Mouse (Mus musculus): Measurements from ENCODE around the gene AY074887.
"Not testable (repeated sequence)": the region's sequence is repeated elsewhere in the genome, so short reads cannot be mapped to it uniquely, and the experiment has no call there.

Gene AY074887

DNA sequence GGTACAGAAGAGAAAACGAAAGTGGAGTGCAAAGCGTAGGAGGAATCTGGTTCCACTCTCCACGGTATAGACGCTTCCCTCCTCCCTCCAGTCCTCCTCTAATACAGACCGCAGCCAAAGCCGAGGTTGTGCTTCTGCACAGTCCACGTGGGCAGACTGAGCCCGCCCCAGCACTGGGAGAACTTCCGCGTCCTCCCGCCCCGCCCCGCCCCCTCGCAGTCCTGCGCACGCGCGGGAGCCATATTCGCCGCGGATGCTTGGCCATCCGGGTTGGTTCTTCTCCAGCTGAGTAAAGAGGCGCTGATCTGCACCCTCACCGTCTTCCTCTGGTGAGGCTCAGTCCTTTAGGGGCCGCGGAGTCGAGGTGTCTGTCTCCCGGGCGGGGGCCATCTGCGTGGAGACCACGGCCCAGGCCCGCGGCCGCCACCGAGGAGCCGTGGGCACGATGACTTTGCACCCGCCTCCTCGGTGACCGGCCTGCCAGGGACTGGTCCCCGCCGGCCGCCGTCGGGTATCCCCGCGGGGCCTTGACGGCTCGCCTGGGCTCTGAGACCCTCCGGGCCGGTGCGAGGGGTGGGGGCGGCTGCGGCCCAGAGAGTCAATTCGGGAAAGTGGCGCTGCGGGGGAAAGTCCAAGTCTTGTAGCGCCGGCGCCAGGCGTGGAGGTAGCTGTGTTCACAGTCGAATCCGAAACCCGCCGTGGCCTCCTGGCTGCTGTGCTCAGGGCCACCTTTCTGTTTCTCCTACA lies at the start of gene AY074887, which contains the start of gene Psma4:
Gene AY074887 (minus strand): TSS at position 424 of the 747 bp plus-strand sequence.
Gene Psma4 (plus strand): TSS at position 216 of the 747 bp plus-strand sequence.
- peak; percentile 90 for DNase-seq

DNA sequence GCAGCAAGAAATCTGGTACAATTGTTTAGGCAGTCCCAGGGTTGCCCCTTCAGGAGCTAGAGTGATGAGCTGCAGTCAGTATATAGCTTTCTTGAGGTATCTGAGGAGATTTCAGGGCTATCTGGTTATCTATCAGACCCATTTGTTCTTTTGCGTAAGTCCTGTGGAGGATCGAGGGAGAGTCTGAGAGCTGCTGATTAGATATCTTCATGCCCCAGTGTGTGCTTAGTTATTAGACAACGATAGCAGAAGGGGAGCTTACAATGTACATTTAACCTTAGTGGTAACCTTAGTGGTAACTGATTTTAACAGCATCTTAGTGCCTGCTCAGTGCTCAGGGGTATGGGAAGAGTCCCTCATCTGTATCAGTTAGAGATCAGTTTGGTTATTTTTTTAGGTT lies 44.8 kb upstream of the AY074887 start:
- DNase-seq = no peak

DNA sequence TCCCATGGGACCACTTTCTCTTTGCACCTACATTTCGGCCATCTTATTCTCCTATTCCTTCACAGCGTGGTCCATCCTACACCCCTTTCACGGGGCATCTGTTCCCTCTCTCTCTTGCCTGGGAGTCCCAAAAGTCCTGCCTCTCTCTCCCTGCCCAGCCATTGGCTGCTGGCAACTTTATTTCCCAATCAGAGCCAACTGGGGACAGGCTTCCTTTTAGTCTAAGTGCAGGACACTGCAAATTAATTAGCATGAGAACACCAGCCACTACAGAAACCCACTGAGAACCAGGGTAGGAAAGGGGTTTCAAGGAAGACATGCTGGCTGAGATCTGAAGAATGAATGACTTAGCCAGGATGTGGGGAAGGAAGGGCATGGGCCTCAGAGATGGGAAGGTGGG lies 43.6 kb upstream of the AY074887 start:
- no peak for DNase-seq

DNA sequence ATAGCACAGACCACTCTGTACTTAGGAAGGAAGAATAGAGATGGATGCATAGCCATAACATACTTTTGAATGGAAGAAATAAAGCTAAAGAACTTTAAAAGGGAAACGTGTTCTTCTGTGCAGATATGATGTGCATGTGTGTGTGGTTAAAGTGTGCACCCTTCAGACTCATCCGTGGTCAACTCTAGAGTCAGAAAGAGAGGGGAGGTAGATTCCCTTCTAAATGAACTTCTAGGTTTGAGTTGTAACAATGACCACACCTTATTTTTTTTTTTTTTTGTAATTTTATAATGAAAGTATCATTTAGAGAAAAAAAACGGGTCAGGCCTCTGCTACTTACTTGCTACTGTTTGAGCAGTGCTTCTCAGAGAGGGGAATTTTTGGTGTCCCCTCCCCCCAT lies 39.6 kb upstream of the AY074887 start:
- no peak for DNase-seq

DNA sequence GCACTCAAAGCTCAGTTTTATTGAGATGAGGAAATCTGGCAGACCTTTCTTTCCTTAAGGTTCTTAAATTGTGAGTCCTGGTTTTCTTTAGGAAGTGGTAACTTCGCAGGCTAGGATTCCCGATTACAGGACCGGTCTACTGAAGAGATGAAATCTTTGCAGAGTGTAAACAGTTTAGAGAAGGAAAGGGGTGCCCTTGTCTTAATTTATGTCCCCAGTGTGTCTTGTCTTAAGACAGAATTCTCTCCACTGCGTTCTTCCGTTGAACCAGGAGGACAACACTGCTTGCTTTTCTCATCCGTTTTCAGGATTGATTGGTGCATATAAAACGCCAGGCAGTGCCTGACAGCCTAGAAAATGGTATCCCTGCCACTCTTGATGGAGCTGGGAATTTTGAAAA lies 31.6 kb upstream of the AY074887 start:
- no peak for DNase-seq

DNA sequence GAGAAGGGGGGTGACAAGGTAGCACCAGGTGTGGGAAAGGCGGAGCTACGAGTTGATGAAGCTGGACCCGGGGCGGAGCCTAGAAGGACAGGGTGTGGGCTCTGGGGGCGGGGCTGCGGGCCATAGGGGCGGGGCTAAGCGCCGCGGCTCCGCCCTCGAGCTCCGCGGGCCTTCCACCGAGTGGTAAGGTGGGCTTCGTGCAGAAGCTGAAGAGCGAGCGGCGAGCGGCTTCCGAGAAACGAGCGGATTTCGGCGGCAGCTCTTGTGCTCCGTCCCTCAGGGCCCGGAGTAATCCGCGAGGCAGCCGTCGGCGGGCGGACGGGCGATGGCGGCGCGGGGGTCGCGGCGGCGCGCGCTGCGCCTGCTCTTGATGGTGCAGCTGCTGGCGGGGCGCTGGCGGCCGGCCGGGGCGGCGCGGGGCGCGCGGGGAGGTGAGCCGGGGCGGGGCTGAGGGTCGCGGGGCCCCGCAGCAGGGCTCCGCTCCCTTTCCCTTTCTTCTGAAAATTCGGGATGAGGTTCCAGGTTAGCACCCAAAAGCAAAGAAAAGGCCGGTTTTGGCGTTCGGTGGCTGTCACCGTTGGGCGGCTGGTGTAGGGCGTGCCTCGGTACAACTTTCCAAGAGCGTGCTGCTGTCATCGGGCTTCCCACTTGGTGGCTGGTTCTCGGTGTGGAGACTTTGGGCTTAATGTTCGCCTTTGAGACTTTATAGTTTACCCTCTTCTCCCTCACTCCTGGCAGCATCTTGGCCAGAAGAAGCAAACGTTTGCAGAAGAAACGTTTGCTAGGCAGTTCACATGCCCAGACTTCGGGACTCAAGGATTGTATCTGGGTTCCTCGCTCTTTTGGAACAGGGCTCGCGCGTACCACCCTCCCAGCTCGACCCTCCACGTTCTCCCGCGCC lies 30.7 kb upstream of the AY074887 start:
- no peak for DNase-seq

DNA sequence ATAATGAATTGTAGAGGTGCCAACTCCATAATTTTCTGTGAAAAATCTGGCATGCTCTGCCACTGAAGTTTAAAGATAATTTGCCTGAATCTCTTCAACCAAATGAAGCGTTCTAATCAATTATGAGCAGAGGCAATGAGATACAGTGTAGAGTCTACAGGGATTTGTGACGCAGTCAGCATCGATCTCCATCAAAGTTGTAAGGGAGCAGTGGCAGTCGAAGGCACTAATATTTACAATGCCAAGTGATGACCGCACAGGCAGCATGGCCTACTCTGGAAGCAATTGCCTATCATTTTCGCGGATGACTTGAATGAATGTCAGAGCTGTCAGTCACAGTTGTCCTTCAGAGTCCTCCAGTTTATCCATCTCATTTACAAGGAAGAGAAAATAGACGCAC lies 29.9 kb upstream of the AY074887 start, which contains the start of gene Chrna5:
Gene Chrna5 (plus strand): TSS at position 207 of the 400 bp plus-strand sequence.
- no peak for DNase-seq

DNA sequence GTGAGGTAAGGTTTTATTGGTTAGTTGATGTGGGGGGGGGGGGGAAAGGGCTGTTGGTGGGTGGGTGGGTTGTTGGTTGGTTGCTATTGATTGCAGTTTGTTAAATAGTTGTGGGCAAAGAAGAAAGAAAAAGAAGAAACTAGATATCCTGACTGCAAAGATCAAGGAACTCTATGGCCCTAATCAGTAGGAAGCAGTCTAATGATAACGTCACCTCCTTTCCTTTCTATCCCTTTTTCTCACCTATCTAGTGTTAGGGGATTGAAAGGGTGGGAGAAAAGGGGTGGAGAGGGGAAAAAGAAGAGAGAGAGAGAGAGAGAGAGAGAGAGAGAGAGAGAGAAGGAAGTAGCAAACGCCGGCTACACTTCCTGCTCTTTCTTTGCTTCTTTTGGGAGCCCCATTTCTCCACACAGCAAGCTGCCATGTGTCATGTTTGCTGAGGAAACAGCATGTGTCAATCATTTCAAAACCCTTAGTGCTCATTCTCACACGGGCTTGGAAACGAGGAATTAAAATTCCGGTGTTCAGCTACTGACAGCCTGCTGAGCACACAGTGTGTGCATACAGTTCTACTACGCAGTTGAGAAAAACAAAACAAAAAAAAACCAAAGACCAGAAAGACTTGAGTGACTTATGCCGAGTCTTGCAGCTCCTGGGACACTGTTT lies 19.3 kb upstream of the AY074887 start:
- DNase-seq = no peak

DNA sequence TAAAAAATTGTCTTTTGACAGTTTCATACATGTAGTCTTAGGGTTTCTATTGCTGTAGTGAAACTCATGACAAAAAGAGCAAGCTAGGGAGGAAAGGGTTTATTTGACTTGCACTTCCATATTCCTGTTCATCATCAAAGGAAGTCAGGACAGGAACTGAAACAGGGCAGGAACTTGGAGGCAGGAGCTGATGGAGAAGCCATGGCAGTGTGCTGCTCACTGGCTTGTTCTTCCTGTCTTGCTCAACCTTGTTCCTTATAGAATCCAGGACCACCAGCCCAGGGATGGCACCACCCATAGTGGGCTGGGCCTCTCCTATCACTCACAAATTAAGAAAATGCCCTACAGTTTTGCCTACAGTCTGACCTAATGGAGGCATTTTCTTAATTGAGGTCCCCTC lies 12.9 kb upstream of the AY074887 start:
- no peak for DNase-seq

DNA sequence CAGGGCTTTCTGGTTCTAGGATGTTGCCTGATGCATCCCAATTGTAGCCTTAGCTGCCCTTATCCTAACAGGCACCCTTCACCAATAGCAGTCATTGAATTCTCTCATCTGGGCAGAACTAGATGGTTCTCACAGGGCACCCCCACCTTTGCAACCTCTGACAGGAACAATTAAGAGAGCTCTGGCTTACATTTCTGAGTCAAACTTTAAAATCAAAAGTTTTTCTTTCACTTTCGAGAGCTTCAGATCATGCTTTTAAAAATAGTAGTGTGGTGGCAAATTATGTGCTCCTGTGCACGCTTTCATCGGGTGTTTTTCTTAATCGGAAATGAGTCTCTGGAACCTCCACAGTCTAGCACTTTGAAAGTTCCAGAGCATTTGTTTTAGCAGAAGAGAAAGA lies 10.3 kb upstream of the AY074887 start:
- DNase-seq = no peak

DNA sequence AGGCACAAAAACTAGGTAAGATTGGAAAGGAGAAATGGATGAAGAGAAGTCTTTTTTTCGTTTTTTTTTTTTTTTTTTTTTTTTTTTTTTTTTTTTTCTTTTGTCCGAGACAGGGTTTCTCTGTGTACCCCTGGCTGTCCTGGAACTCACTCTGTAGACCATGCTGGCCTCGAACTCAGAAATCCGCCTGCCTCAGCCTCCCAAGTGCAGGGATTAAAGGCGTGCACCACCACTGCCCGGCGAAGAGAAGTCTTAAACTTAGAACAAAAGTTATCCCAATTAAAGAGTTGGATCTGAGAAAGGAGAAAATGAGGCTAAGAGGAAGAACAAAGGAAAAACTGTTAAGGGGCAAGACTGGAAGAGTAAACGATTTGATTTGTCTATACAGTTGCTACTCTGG lies 636 bp downstream of the AY074887 start:
- not testable (repeated sequence) for DNase-seq

DNA sequence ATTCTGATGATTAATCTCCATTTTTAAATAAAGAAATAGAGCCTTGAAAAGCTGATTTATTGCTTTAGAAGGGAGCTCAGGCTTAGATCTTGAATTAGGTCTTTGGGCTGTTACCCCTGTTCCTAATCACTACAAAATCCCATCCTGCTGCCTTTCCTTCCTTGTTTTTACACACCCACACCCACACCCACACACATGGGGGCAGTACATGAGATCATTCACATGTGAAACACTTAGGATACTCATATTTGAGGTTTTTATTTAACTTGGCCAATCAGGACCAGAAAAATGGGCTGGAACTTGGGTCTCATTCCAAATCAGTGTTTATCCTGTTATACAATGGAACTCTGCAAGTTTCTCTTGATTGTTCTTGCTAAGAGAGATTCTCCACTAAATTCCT lies 1.3 kb downstream of the AY074887 start:
- no peak for DNase-seq

DNA sequence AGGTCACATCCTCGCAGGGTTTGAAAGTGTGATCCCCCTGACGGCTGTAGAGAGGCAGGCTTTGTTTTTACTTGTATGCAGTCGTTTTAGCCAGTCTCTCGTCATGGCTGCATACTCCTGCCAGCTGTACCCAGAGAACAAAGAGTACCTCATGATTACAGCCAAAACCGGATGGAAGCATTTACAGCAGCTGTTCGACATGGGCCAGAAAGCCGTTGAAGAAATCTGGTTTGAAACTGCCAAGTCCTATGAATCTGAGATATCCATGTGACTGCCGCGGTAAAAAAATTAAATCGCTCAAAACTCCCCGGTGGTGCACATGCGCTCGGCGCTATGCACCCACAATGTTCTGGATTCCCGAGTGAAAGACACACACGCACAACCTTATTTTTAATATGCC lies 4.5 kb downstream of the AY074887 start:
- DNase-seq = no peak

DNA sequence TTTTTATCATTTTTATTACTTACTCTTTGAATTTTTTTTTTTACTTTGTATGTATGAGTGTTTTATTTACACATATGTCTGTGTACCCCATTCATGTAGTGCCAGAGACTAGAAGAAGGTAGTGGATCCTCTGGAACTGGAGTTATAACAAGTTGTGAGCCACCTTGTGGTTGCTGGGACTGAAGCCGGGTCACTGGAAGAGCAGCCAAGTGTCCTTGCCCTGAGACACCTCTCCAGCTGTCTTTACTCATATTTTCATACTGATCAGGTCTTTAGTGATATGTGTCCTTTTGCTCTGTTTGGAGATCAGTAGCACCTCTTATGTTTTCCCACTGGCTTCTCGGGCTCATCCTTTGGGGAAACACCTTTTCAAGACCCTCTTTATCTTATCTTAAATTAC lies 6.3 kb downstream of the AY074887 start:
- no peak for DNase-seq

DNA sequence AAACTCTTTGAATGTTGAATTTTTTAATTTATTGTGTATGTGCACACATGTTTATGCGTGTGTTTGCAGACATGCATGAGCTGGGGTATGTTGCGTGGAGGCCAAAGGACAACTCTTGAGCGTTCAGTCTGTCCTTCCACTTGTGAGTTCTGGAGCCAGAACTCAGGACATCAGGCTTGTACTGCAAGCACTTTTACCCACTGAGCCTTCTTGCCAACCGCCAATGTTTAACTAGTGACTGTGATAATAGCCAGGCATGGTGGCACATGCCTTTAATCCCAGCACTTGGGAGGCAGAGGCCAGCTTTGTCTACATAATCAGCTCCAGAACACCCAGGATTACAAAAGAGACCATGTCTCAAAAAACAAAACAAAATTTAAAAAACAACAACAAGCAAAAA lies 8.7 kb downstream of the AY074887 start:
- DNase-seq = peak; percentile 50

DNA sequence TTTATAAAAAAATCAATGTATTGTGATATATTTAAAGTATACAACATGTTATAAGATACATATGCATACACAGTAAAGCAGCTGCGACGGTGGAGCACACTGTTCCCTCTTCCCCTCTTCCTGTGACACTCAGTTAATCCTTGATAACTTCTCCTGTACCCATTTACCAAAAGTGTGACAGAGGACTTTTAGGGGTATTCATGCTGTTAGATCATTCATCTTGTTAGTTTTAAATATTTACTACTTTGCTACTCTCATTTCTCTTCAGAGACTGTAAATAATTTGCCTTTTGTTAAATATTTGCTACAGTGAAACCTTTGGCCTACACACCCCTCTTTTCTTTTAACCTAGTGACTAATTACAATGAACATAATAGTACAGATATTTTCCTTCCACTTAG lies 18.4 kb downstream of the AY074887 start:
- DNase-seq = no peak

DNA sequence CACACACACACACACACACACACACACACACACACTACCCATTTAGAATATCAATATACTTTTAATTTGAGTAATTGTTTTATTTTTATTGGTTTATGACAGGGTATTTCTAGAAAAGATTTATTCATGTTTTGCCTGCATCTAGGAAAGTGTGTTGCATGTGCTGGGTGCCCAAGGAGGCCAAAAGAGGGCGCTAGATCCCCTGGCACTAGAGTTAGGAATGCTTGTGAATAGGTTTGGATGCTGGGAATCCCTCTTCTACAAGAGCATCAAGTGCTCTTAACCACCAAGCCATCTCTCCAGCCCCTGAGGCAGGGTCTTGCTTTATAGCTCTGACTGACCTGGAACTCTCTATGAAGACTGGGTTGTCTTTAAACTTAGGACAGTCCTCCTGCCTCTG lies 19.0 kb downstream of the AY074887 start:
- no peak for DNase-seq

DNA sequence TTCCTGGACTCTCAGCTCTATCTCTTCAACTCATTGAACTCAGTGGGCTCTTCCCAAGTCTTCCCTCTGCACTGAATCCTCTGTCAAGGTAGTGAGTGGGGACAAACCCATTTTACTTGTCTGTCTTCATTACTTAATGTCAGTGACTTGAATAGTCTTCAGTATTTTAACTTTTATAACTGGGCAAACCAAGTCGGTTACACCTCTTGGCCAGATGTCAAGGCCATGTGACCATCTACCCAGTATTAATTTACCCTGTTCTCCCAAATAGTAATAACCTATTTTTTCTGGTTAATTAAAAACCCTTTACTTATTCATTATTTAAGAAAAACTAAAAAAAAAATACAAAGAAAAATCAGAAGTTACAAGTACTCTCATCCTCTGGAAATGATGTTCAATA lies 20.1 kb downstream of the AY074887 start:
- DNase-seq = peak; percentile 36

DNA sequence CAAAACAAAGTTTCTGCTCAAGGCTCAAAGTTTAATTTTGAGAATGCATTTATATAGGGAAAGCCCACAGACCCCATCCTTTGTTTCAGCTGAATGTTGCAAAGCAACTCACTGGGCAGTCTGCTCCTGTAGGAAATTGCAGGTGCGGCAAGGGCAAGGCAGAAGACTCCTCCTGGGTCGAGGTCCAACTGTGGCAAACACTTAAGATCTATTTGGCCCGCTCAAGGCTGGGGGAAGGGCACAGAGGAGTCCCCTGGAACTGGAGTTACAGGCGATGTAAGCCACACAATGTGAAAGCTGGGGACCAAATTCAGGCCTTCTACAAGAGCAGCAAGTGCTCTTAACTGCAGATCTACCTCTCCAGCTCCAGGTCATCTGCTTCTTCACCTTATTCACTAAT lies 30.9 kb downstream of the AY074887 start:
- peak; percentile 47 for DNase-seq

DNA sequence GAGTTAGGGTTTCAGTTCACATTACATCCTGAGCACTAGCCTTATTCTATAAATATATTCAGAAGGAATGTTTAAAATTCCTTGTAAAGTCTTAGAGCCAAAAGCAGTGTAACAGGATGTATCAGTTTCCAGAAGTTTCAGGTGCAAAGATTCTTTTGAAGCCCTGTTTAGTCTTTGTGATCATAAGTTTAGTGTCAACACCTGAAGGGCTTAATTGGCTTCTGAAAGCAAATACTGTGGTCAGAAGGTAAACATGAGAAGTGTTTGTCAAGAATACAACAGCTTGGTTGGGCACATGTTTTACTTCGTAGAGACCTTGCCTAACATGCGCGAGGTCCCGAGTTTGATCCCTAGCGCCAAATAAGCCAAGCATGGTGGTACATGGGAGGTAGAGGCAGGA lies 32.0 kb downstream of the AY074887 start:
- no peak for DNase-seq

DNA sequence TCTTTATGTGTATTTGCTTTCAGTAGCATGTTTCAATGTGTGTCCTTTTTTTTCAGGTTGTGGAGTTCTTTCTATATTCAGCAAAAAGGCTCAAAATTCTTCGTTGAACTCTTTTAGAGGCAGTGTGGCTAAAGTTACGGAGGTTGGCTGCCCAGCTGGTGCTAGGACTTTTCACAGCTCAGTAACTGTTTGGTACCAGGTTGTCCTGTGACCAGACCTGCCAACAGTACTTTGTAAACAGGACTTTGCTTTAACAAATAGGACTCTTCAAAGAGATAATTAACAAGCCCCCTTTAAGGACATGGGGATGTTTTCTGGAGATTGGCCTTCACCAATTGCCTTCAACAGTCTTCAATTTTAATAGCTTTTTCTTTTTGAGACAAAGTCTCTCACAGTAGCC lies 32.6 kb downstream of the AY074887 start:
- DNase-seq = peak; percentile 21

DNA sequence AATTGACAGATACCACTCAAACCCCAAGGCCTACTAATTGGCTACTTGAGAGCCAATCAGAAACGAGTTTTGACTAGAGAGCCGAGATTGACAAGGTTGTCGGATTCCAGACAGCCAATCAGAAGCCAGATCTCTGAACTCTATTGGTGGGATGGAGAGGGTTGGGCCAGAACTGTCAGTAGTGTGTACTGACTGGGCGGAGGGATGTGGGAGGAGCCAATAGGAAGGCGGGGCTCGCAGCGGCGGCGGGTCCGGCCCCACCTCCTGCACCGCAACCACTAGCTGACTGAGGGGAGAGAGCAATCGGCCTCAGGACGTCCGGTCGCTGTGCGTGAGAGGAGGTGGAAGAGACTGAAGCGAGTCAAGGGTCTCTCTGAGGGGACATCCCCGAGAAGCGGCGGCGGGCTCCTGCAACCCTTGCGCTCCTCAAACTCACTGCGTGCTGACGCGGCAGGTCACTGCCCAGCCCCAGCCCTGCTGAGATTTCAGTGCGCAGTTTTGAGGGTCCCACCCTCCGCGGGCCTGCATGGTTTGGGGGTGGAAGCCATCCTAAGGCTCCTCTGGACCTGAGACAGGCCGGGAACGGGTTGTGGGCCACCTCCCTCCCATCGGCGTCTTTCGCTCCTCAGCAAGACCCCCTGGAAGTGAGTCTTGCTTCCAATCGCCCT lies 33.7 kb downstream of the AY074887 start, which contains the start of gene Hykk:
Gene Hykk (plus strand): TSS at position 274 of the 668 bp plus-strand sequence.
- DNase-seq = peak; percentile 90

DNA sequence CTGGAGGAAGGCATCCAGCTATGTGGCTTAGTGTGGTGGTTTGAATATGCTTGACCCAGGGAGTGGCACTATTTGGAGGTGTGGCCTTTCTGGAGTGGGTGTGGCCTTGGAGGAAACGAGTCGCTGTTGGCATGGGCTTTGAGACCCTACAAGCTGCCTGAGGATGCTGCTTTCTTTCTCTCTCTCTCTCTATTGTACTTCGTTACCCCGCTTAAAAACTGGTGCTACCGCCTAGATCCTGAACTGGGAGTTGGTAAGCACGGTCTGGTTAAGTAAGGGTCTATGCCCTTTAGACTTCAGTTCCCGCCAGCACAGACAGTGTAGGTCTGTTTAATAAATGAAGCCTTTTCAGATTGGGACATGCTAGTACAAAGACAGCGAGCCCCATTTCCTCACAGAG lies 34.4 kb downstream of the AY074887 start:
- DNase-seq = no peak

Data from kidney, adult 18-20 months (tissue).